20 mouse cellular contexts compared by ENCODE assay signal in genomic region chr12:110999820-111000219, GRCm38 (mm10). TPM values are rescaled to one million over a fixed set of nuclear protein-coding genes. Genes with fewer than 3 reads are reported as not detected.
DNase-seq lines count a peak whose midpoint lies in the region; ATAC-seq and TF ChIP-seq lines count a peak whose summit lies in the region.
"Had no signal": no experiment of that assay in that cellular context is flagged by ENCODE, and none has a peak within 500 bp of the region (broad histone marks: within the 10 kb centered on the region; RNA-seq: fewer than 3 reads in every experiment).

No protein-coding gene starts in this region.

- WGBS in liver, embryonic 12.5 days (ENCODE audit: insufficient replicate concordance) = 42% methylated on average over 2 of the region's 2 CpGs
- 42% methylated on average over 2 of the region's 2 CpGs for WGBS in liver, embryonic 16.5 days (ENCODE audit: insufficient replicate concordance)
- WGBS in neural tube, embryonic 15.5 days = 81% methylated on average over 2 of the region's 2 CpGs
- WGBS in heart, embryonic 11.5 days (ENCODE audit: insufficient replicate concordance) = 49% methylated on average over 2 of the region's 2 CpGs
- 90% methylated on average over 2 of the region's 2 CpGs for WGBS in midbrain, postnatal 0 days

- no peak overlapping the region for H3K4me2 ChIP-seq in liver, embryonic 12.5 days
- H3K4me2 ChIP-seq in liver, embryonic 16.5 days (ENCODE audit: low read depth, low read length) = no peak overlapping the region
- no peak overlapping the region for H3K4me2 ChIP-seq in neural tube, embryonic 15.5 days
- H3K4me2 ChIP-seq in heart, embryonic 11.5 days = no peak overlapping the region
- H3K4me2 ChIP-seq in midbrain, postnatal 0 days (ENCODE audit: low read depth, low read length, poor library complexity, severe bottlenecking) = no peak overlapping the region
- H3K4me2 ChIP-seq: forebrain, embryonic 15.5 days; heart, embryonic 12.5 days; hindbrain, embryonic 14.5 days had no signal

- peaks cover 12% of the 10 kb centered on the region for H3K9me3 ChIP-seq in liver, embryonic 12.5 days (replicated peaks)
- peaks cover 7% of the 10 kb centered on the region; the same call in 1 of the 2 replicates for H3K9me3 ChIP-seq in liver, embryonic 16.5 days (replicated peaks; ENCODE audit: control insufficient read depth, low read length)
- H3K9me3 ChIP-seq in neural tube, embryonic 15.5 days (replicated peaks) = 0 out of 2 replicates have a peak, but pooled peaks cover 2% of the 10 kb centered on the region
- no peaks in the 10 kb centered on the region for H3K9me3 ChIP-seq in heart, embryonic 11.5 days (replicated peaks; ENCODE audit: control insufficient read depth, low read length)
- no peaks in the 10 kb centered on the region for H3K9me3 ChIP-seq in midbrain, postnatal 0 days (ENCODE audit: low read length)
- H3K9me3 ChIP-seq: forebrain, embryonic 15.5 days had no signal

- no peak for DNase-seq in heart, adult 8-10 months (ENCODE audit: low spot score)
- DNase-seq in midbrain, postnatal 0 days (ENCODE audit: low spot score) = no peak
- DNase-seq: adrenal gland, adult 2 months; adrenal gland, postnatal 25 days; cerebellum, adult 9-10 months; cerebellum, postnatal 25 days; gastrocnemius, postnatal 10 days; heart, adult 18-20 months had no signal

- H3K4me1 ChIP-seq in liver, embryonic 12.5 days = peaks cover 25% of the 10 kb centered on the region
- peaks cover 12% of the 10 kb centered on the region for H3K4me1 ChIP-seq in liver, embryonic 16.5 days (ENCODE audit: control insufficient read depth, low read depth, low read length)
- no peaks in the 10 kb centered on the region for H3K4me1 ChIP-seq in neural tube, embryonic 15.5 days
- H3K4me1 ChIP-seq in heart, embryonic 11.5 days (ENCODE audit: control insufficient read depth, insufficient read depth, low read length) = no peaks in the 10 kb centered on the region
- no peaks in the 10 kb centered on the region for H3K4me1 ChIP-seq in midbrain, postnatal 0 days (ENCODE audit: insufficient read depth, low read length)
- H3K4me1 ChIP-seq: forebrain, embryonic 15.5 days; heart, embryonic 12.5 days had no signal

- H3K9ac ChIP-seq in liver, embryonic 12.5 days = no peak overlapping the region
- H3K9ac ChIP-seq in liver, embryonic 16.5 days (ENCODE audit: low read depth, low read length) = no peak overlapping the region
- no peak overlapping the region for H3K9ac ChIP-seq in neural tube, embryonic 15.5 days (replicated peaks)
- no peak overlapping the region for H3K9ac ChIP-seq in heart, embryonic 11.5 days (ENCODE audit: low read depth, low read length)
- no peak overlapping the region for H3K9ac ChIP-seq in midbrain, postnatal 0 days (replicated peaks; ENCODE audit: low read length, poor library complexity, severe bottlenecking)
- H3K9ac ChIP-seq: forebrain, embryonic 15.5 days; heart, embryonic 12.5 days; hindbrain, embryonic 14.5 days had no signal

- peak; percentile 57 for ATAC-seq in erythroblast, adult 5-6 weeks (replicated peaks; ENCODE audit: low FRiP score, poor library complexity, severe bottlenecking)
- ATAC-seq in liver, embryonic 12.5 days = peak; percentile 80
- ATAC-seq in liver, embryonic 16.5 days (ENCODE audit: low read depth) = peak; percentile 79
- ATAC-seq in neural tube, embryonic 15.5 days (ENCODE audit: low FRiP score) = no peak
- no peak for ATAC-seq in heart, embryonic 11.5 days (replicated peaks; ENCODE audit: insufficient number of reproducible peaks, low FRiP score, low TSS enrichment)
- ATAC-seq in midbrain, postnatal 0 days (ENCODE audit: low FRiP score) = no peak
- ATAC-seq: forebrain, embryonic 15.5 days had no signal

- 0 out of 2 replicates have a peak overlapping the region, but pooled peaks have one; percentile 33 for H3K27ac ChIP-seq in liver, embryonic 12.5 days
- H3K27ac ChIP-seq in liver, embryonic 16.5 days (ENCODE audit: low read length) = no peak overlapping the region
- no peak overlapping the region for H3K27ac ChIP-seq in neural tube, embryonic 15.5 days (replicated peaks)
- no peak overlapping the region for H3K27ac ChIP-seq in heart, embryonic 11.5 days (ENCODE audit: low read depth, low read length)
- no peak overlapping the region for H3K27ac ChIP-seq in midbrain, postnatal 0 days (ENCODE audit: low read depth, low read length)
- H3K27ac ChIP-seq: embryonic facial prominence, embryonic 10.5 days; forebrain, embryonic 15.5 days; hindbrain, embryonic 10.5 days; hindbrain, embryonic 14.5 days had no signal

- no peaks in the 10 kb centered on the region for H3K36me3 ChIP-seq in liver, embryonic 12.5 days
- H3K36me3 ChIP-seq in liver, embryonic 16.5 days (ENCODE audit: control insufficient read depth, insufficient read depth) = no peaks in the 10 kb centered on the region
- H3K36me3 ChIP-seq in neural tube, embryonic 15.5 days = no peaks in the 10 kb centered on the region
- H3K36me3 ChIP-seq in heart, embryonic 11.5 days (ENCODE audit: control insufficient read depth, insufficient read depth, low read length) = no peaks in the 10 kb centered on the region
- H3K36me3 ChIP-seq in midbrain, postnatal 0 days (ENCODE audit: insufficient read depth, low read length) = no peaks in the 10 kb centered on the region
- H3K36me3 ChIP-seq: embryonic facial prominence, embryonic 10.5 days; forebrain, embryonic 15.5 days; heart, embryonic 12.5 days; hindbrain, embryonic 10.5 days had no signal

- TF ChIP-seq CTCF in midbrain, postnatal 0 days (IDR thresholded peaks at IDR 0.05) = no peak

- H3K4me3 ChIP-seq in liver, embryonic 12.5 days = no peak overlapping the region
- H3K4me3 ChIP-seq in liver, embryonic 16.5 days (ENCODE audit: low read depth, low read length) = no peak overlapping the region
- no peak overlapping the region for H3K4me3 ChIP-seq in neural tube, embryonic 15.5 days (replicated peaks)
- H3K4me3 ChIP-seq in heart, embryonic 11.5 days (ENCODE audit: low read depth, low read length) = no peak overlapping the region
- no peak overlapping the region for H3K4me3 ChIP-seq in midbrain, postnatal 0 days (ENCODE audit: low read depth, low read length)
- H3K4me3 ChIP-seq: embryonic facial prominence, embryonic 10.5 days; erythroblast, embryonic 14.5 days; forebrain, embryonic 15.5 days; heart, embryonic 12.5 days; hindbrain, embryonic 10.5 days had no signal

- H3K27me3 ChIP-seq in liver, embryonic 12.5 days (replicated peaks) = no peaks in the 10 kb centered on the region
- H3K27me3 ChIP-seq in liver, embryonic 16.5 days (ENCODE audit: control insufficient read depth, insufficient read depth, low read depth, low read length) = no peaks in the 10 kb centered on the region
- no peaks in the 10 kb centered on the region for H3K27me3 ChIP-seq in neural tube, embryonic 15.5 days (replicated peaks)
- no peaks in the 10 kb centered on the region; the same call in 1 of the 2 replicates for H3K27me3 ChIP-seq in heart, embryonic 11.5 days (ENCODE audit: control insufficient read depth, insufficient read depth, low read length)
- H3K27me3 ChIP-seq in midbrain, postnatal 0 days (ENCODE audit: insufficient read depth, low read length) = no peaks in the 10 kb centered on the region
- H3K27me3 ChIP-seq: CH12.LX; forebrain, embryonic 15.5 days; heart, embryonic 12.5 days had no signal

RNA-seq across cellular contexts. Expression of gene Ankrd9, which starts 21.0 kb away (rescaled TPM):
- total RNA-seq in erythroblast, adult 5-6 weeks (2015; ENCODE audit: low replicate concordance) = 29.8 and 52.2 TPM in 2 replicates
- total RNA-seq in erythroblast, adult 5-6 weeks (2017; ENCODE audit: low replicate concordance) = 66.5 and 82.1 TPM in 2 replicates
- 62.2 TPM in 2 replicates for polyA plus RNA-seq in liver, embryonic 12.5 days (2016; fragmentation: Nextera tagmentation; extraction: Ambion mirVana)
- 54.7 and 55.9 TPM in 2 replicates for polyA plus RNA-seq in liver, embryonic 16.5 days (2015; fragmentation: Nextera tagmentation; extraction: Ambion mirVana)
- polyA plus RNA-seq in neural tube, embryonic 15.5 days (2015; fragmentation: Nextera tagmentation; extraction: Ambion mirVana) = 10.5 and 12.6 TPM in 2 replicates
- polyA plus RNA-seq in heart, embryonic 11.5 days (2014; fragmentation: Nextera tagmentation; extraction: Ambion mirVana) = 11.4 and 14.5 TPM in 2 replicates
- total RNA-seq in heart, adult 8-10 months (2022) = 10 to 100 TPM; 61.3 to 73.8 (median 68.6) TPM
- 11.8 and 14.0 TPM in 2 replicates for total RNA-seq in midbrain, postnatal 0 days (2014; rRNA removed)
- 12.1 and 13.4 TPM in 2 replicates for polyA plus RNA-seq in midbrain, postnatal 0 days (2015; fragmentation: Nextera tagmentation; extraction: Ambion mirVana)

RNA-seq across cellular contexts. Expression of gene Rcor1, which starts 39.3 kb away (rescaled TPM):
- total RNA-seq in erythroblast, adult 5-6 weeks (2015; ENCODE audit: low replicate concordance) = 21.3 and 26.9 TPM in 2 replicates
- 9.8 and 18.0 TPM in 2 replicates for total RNA-seq in erythroblast, adult 5-6 weeks (2017; ENCODE audit: low replicate concordance)
- polyA plus RNA-seq in liver, embryonic 12.5 days (2016; fragmentation: Nextera tagmentation; extraction: Ambion mirVana) = 8.5 and 10.4 TPM in 2 replicates
- 4.1 and 4.4 TPM in 2 replicates for polyA plus RNA-seq in liver, embryonic 16.5 days (2015; fragmentation: Nextera tagmentation; extraction: Ambion mirVana)
- polyA plus RNA-seq in neural tube, embryonic 15.5 days (2015; fragmentation: Nextera tagmentation; extraction: Ambion mirVana) = 4.5 and 6.0 TPM in 2 replicates
- 11.9 TPM in 2 replicates for polyA plus RNA-seq in heart, embryonic 11.5 days (2014; fragmentation: Nextera tagmentation; extraction: Ambion mirVana)
- total RNA-seq in heart, adult 8-10 months (2022) = 10 to 100 TPM; 11.9 to 14.3 (median 13.4) TPM
- 11.3 and 14.9 TPM in 2 replicates for total RNA-seq in midbrain, postnatal 0 days (2014; rRNA removed)
- 2.5 and 2.7 TPM in 2 replicates for polyA plus RNA-seq in midbrain, postnatal 0 days (2015; fragmentation: Nextera tagmentation; extraction: Ambion mirVana)

Comparison
In these comparisons a context has a peak if more than half of its experiments do, and no peak if none do; other contexts are left out.
1. ATAC-seq: peak in erythroblast, adult 5-6 weeks (single experiment), liver, embryonic 12.5 days (single experiment) and liver, embryonic 16.5 days (single experiment); none in neural tube, embryonic 15.5 days (single experiment), heart, embryonic 11.5 days (single experiment) and midbrain, postnatal 0 days (single experiment).